Mouse (Mus musculus): ENCODE data around the gene Dcxr. TPM values are rescaled to one million over a fixed set of nuclear protein-coding genes. Genes with fewer than 3 reads are reported as not detected.

The Dcxr gene
- total and polyA plus RNA-seq, 3 experiments = 12.2 to 14.1 TPM; not detected in 1

DNA sequence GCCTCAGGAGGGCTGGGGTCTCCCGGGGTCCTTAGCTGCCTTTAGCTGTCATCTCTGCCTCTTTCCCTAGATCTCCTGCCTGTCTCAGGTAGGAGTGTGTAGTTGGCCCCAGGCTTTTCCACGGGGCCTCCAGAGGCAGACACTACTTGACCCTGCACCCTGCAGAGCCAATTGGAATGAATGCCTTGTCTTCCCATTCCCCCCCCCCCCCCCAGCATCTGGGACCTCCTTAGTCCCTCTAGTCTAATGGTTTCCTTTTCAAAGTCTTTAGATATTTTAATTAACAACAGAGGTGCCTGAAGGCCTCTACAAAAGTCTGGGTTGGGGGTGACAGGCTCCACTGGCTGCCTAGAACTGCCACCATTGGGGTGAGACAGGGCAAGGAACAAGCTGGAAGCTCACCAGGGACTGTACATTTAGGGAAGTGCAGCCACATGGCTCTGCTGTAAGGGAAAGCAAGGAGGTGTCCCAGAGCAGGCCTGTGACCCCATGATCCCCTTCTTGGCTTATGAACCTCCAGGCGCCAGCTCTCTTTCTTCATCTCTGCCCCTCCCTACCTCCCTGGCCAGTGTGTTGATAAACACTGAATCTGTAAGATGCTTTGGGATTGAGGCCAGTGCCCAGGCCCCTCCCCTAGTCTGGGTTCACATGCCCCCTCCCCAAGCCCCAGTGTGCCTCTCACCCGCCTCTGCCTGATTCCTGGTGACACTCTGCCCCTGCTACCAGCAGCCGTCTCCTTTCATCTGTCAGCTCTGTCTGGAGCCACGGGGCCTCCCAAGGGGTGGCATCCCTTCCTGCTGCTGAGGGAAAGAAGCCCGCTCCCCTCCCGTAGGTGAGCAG is 22.4 kb downstream of the Dcxr start:
- no peaks in the 10 kb centered on the region for H3K9me3 ChIP-seq (replicated peaks; ENCODE audit: insufficient read depth, low read length)
- no peak overlapping the region for H3K4me3 ChIP-seq (ENCODE audit: control insufficient read depth in 1 of 2, insufficient read depth in 1 of 2, low read depth in 2 of 2, low read length in 2 of 2)
- TF ChIP-seq GABPA (IDR thresholded peaks at IDR 0.05; ENCODE audit: low read depth, low read length) (no peak), SMC3 (IDR thresholded peaks at IDR 0.05; ENCODE audit: low read depth, low read length) (no peak), CHD1 (IDR thresholded peaks at IDR 0.05; ENCODE audit: low read depth, low read length) (no peak), SIN3A (IDR thresholded peaks at IDR 0.05; ENCODE audit: low read length) (no peak), ETS1 (IDR thresholded peaks at IDR 0.05; ENCODE audit: low read depth, low read length) (no peak), MAX (IDR thresholded peaks at IDR 0.05; ENCODE audit: low read length) (no peak), EP300 (IDR thresholded peaks at IDR 0.05; ENCODE audit: low read depth in 1 of 2, low read length in 2 of 2) (no peak), USF2 (IDR thresholded peaks at IDR 0.05; ENCODE audit: borderline replicate concordance in 1 of 2, insufficient read depth in 1 of 2, low read depth in 1 of 2, low read length in 2 of 2) (no peak)
- H3K27me3 ChIP-seq (ENCODE audit: control insufficient read depth in 1 of 2, insufficient read depth in 2 of 2, low read length in 2 of 2) = no peaks in the 10 kb centered on the region
- no peaks in the 10 kb centered on the region for H3K4me1 ChIP-seq (ENCODE audit: control insufficient read depth in 1 of 2, insufficient read depth in 2 of 2, low read length in 2 of 2)
- no peak overlapping the region for H3K27ac ChIP-seq (ENCODE audit: control insufficient read depth, low read depth, low read length)
- no peaks in the 10 kb centered on the region; a peak in 1 of 4 replicates for H3K36me3 ChIP-seq (ENCODE audit: control insufficient read depth in 1 of 2, insufficient read depth in 2 of 2, low read length in 2 of 2)
- no peak for DNase-seq (ENCODE audit: low read depth, low spot score)
- no peak overlapping the region for H3K9ac ChIP-seq (ENCODE audit: control insufficient read depth, low read depth, low read length, poor library complexity, severe bottlenecking)
- H3K79me2 ChIP-seq (ENCODE audit: control insufficient read depth, insufficient read depth, low read length, poor library complexity) = no peaks in the 10 kb centered on the region

DNA sequence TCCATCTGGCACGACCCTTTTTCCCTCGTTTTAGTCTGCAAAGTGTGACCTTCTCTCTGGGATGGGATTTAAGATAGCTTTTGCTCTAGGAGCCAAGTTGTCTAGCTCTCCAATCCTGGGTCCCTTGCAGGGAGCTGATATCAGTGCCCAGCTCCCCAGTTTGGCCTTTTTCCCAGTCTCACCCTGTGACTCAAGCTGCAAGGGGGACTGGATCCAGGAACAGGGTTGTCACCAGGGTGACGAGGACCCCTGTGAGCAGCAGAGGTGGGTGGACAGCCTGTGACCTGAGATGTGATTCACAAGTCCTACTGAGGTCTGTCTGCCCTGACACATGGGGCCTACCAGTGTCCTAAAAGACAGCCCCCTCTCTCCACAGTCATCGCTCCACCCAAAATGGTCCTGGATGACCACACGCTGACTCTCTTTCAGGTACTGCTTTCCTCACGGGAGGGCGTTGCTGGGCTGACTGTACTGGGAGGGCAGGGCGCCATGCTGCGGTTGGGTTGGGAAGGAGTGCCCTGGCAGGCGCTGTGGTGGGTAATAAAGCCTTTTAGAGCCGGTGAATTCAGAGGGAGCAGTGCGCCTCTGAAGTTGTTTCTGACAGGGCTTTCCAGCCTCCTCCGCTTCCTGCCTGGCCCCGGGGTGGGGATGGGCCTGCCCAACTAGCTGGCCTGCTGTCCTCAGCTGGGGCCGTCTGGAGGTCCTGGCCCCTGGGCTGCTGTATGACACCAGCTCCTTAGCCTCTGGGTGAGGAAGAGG is 23.2 kb downstream of the Dcxr start:
- Histone ChIP-seq H3K27me3 (ENCODE audit: control insufficient read depth in 1 of 2, insufficient read depth in 2 of 2, low read length in 2 of 2) (no peaks in the 10 kb centered on the region), H3K36me3 (ENCODE audit: control insufficient read depth in 1 of 2, insufficient read depth in 2 of 2, low read length in 2 of 2) (no peaks in the 10 kb centered on the region; a peak in 1 of 4 replicates)
- TF ChIP-seq SMC3 (IDR thresholded peaks at IDR 0.05; ENCODE audit: low read depth, low read length) = no peak
- no peak for TF ChIP-seq TBP (IDR thresholded peaks at IDR 0.05; ENCODE audit: low read depth, low read length)
- TF ChIP-seq CHD2 (IDR thresholded peaks at IDR 0.05; ENCODE audit: low read length) = no peak
- no peak for TF ChIP-seq ZC3H11A (IDR thresholded peaks at IDR 0.05; ENCODE audit: low read depth, low read length)
- TF ChIP-seq MAFK (IDR thresholded peaks at IDR 0.05; ENCODE audit: borderline replicate concordance, low read depth, low read length) = no peak
- no peak for TF ChIP-seq E2F4 (IDR thresholded peaks at IDR 0.05; ENCODE audit: borderline replicate concordance, low read depth, low read length)
- TF ChIP-seq JUND (IDR thresholded peaks at IDR 0.05; ENCODE audit: low read depth, low read length) = no peak
- no peak for TF ChIP-seq MAZ (IDR thresholded peaks at IDR 0.05; ENCODE audit: low read depth, low read length)
- no peak for TF ChIP-seq USF2 (IDR thresholded peaks at IDR 0.05; ENCODE audit: borderline replicate concordance in 1 of 2, insufficient read depth in 1 of 2, low read depth in 1 of 2, low read length in 2 of 2)
- TF ChIP-seq GATA1 (IDR thresholded peaks at IDR 0.05; ENCODE audit: low read depth, low read length) = no peak
- TF ChIP-seq TAL1 (IDR thresholded peaks at IDR 0.05; ENCODE audit: low read length) = no peak
- TF ChIP-seq HCFC1 (IDR thresholded peaks at IDR 0.05; ENCODE audit: low read depth, low read length) = no peak
- no peak for TF ChIP-seq RAD21 (IDR thresholded peaks at IDR 0.05; ENCODE audit: low read depth, low read length)
- no peak for TF ChIP-seq MAX (IDR thresholded peaks at IDR 0.05; ENCODE audit: low read length)
- TF ChIP-seq TCF12 (IDR thresholded peaks at IDR 0.05; ENCODE audit: low read depth, low read length) = no peak
- no peak for TF ChIP-seq UBTF (IDR thresholded peaks at IDR 0.05; ENCODE audit: borderline replicate concordance, insufficient read depth, low read depth, low read length)
- no peak for TF ChIP-seq SIN3A (IDR thresholded peaks at IDR 0.05; ENCODE audit: low read length)
- no peak for TF ChIP-seq EP300 (IDR thresholded peaks at IDR 0.05; ENCODE audit: low read depth in 1 of 2, low read length in 2 of 2)
- no peak for TF ChIP-seq MYC (IDR thresholded peaks at IDR 0.05; ENCODE audit: low read depth, low read length)

More for the DNA sequence above, 23.2 kb downstream of the Dcxr start:
- Histone ChIP-seq H3K27ac (ENCODE audit: control insufficient read depth, low read depth, low read length) (no peak overlapping the region), H3K4me3 (ENCODE audit: control insufficient read depth in 1 of 2, insufficient read depth in 1 of 2, low read depth in 2 of 2, low read length in 2 of 2) (no peak overlapping the region), H3K9ac (ENCODE audit: control insufficient read depth, low read depth, low read length, poor library complexity, severe bottlenecking) (no peak overlapping the region), H3K79me2 (ENCODE audit: control insufficient read depth, insufficient read depth, low read length, poor library complexity) (no peaks in the 10 kb centered on the region), H3K9me3 (replicated peaks; ENCODE audit: insufficient read depth, low read length) (no peaks in the 10 kb centered on the region), H3K4me1 (ENCODE audit: control insufficient read depth in 1 of 2, insufficient read depth in 2 of 2, low read length in 2 of 2) (no peaks in the 10 kb centered on the region)
- no peak for DNase-seq (ENCODE audit: low read depth, low spot score)

Data from MEL (cell line).